Mouse (Mus musculus) cerebellum, postnatal 36 days (tissue): Measurements from ENCODE around the gene Tfcp2.
A peak's percentile ranks its signal among the peaks of the same experiment; 100 is the strongest.

Experiments used
- DNase-seq, 2 experiments: peaks; one replicate each; pipeline ENCODE4 v3.0.0; 2021 to 2022; ENCODE audit warnings: mixed read lengths in 2 of 2

The Tfcp2 gene

DNA sequence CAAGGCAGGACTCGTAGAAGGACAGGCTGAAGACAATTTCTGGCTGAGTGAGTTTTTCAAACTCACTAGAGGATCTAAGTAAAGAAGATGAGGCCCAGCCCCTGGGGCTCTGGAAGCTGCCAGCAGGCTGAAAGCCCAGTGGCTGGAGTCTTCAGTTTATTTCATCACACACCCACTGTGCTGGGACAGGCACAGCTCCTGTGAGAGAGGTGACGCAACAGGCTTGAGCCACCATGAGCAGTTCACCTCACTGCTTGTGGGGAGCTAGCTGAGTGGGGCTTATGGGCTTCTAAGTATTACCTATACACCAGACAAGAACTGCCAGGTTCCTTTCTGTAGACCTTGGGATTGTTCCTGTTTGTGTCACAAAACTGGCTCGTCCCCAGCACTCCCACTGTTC lies 66.2 kb downstream of the Tfcp2 start:
- DNase-seq, result no peak

DNA sequence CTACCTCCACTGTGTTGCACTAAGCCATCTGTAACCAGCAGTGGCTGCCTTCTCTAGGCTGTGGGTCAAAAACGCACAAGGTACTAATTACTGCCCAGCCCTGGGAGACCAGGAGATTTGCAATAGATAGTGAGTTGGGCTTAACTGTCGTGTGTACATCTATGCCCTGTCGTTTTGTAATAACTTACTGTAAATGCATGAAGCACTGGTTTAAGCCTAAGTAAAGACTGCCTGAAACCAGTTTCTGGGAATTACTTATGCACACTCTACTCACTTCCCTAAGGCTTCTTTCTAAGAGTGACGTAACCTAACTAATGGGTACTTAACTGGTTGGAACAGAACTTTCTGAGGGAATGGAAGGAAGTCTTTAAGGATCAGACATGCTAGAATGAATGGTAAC lies 72.9 kb downstream of the Tfcp2 start:
- DNase-seq, result no peak

DNA sequence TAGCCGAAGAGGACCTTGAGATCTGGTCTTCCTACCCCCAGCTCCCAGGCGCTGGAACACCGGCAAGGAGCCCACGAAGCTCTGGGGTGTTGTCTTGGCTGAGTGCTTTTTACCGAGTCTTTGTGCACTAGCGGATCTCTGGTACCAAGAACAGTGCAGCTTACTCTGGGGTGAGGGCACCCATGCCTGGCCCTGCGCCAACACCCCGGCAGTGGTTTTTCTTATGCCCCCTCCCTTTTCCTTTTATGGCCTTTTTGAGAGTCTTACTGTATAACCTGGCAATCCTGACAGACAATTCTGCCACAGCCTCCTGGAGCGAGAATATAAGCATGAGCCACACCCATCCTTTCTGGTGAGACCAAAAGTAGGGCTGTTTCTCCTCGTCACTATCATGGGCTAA lies 73.5 kb downstream of the Tfcp2 start:
- no peak for DNase-seq

DNA sequence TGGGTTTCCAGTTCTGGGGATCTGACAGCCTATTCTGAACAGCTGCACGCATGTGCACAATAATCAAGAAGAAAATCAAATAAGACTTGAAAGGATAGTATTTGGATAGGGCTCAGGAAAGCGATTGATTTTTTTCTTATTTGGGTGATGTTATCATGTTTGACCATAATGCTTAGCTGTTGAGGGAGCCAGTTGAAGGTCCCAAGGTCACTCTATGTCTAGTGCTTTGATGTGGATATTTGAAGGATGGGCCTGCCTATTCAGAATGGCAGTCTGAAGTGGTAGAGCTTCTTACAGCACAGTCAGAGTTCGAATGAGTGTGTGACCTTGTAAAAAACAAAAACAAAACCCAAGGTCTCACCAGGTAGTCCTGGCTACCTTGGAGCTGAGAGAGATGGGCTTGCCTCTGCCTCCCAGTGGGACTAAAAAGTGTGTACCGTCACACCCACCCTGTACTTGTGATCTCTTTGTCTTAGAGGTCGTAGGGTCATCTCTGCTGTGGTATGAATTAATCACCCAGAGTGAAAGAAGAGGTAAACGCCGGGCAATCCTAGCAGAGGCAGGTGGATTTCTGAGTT lies 77.8 kb downstream of the Tfcp2 start:
- no peak for DNase-seq

DNA sequence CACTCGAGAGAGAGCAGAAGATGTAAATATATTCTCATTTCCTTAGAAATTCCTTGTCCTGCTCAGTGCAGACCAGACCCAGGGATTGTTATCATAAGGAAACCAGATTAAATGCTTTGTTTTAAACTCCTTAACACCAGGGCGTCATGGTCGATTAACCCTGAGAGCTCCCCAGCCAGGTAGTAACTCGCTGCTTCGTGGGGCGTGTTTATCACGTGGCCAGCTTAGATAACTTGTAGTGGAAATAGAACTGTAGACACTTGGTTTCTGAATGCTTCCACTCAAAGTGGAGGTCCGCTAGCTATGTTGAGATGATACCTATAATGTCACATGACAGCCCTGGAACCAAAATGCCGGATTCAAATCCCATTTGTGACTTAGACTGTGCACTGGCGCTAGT lies 81.8 kb downstream of the Tfcp2 start:
- DNase-seq, result no peak

DNA sequence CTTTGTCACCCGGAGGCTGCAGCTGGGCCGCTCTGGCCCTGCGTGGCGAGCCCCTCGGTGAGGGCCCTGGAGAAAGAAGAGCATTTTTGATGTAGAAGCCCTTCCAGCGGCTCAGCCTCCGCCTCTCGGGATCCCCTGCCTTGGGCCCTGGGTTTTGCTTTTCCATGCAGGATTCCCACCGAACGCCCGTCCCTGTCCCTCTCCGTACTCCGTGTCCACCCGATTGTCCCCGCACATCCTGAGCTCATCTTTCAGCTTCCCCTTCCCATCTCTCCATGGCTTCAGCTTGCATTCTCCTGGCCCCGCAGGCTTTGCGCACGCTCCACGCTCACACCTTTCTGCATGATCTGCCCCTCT lies 82.6 kb downstream of the Tfcp2 start:
- no peak for DNase-seq

DNA sequence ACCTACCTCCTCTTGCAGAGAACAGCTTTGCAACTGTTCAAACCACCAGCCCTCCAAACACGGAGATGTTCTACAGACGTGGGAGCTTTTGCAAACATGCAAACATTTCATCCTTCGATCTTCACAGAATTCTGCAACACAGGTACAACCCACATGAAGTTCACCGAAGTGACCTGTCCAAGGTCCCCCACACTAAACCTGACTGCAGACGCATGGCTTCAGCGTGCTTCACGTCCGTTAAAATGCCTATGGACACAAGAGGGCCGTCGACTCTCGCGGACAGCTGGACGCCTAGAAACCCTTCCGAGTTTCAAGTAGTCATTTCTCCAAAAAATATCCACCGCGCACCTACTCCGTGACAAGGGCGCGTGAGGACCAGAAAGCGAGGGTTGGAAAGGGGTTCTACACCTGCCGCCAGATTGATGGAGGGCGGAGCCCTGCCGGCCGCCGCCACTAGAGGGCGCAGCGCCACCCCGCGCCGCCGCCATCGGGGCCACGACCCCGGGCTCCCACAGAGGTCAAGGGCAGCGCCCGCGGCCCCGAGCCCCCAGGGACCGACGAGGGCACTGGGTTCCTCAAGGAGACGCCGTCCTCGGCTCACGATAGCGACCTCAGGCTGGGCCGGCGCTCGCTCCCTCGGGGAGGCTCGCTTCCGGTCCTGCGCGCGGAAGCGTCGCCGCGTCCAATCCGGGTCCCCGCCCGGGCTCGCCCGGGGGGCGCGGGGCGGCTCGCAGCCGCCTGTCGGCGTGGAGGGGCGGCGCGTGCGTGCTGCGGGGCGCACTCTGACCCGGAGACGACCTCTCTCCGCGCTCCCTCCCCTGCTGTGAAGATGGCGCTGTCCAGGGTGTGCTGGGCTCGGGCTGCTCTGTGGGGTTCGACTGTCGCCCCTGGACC lies 83.3 kb downstream of the Tfcp2 start, which contains the start of gene Letmd1:
Letmd1 (plus strand) TSS at position 729 of the 894 bp plus-strand sequence.
- DNase-seq, result peak; percentile 82 to 86

DNA sequence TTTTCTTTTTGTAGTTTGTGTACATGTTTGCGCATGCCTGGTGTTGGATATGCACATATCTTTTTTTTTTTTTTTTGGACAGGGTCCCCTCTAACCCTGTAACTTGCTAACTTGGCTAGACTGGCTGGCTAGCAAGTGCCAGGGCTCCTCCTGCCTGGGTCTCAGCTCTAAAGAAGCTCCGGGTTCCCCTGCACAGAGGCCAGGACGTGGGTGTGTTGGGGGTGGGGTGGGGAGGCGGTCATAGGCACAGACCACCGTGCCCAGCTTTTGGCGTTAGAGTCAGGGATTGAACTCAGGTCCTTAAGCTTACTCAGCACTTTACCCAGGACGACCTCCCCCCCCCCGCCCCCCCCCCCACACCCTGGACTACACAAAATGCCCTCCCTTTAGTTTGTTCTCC lies 84.1 kb downstream of the Tfcp2 start:
- no peak for DNase-seq

DNA sequence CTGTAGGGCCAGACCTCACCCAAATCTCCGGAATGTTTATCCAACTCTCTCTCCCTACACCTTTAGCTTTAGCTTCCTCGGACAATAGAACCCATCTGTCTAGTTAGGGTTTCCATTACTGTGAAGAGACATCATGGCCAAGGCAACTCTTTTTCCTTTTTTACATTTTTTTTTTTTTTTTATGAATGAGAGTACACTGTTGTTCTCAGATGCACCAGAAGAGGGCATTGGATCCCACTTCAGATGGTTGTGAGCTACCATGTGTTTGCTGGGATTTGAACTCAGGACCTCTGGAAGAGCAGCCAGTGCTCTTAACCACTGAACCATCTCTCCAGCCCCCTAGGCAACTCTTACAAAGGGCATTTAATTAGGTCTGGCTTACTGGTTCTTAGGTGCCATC lies 86.4 kb downstream of the Tfcp2 start:
- no peak for DNase-seq

DNA sequence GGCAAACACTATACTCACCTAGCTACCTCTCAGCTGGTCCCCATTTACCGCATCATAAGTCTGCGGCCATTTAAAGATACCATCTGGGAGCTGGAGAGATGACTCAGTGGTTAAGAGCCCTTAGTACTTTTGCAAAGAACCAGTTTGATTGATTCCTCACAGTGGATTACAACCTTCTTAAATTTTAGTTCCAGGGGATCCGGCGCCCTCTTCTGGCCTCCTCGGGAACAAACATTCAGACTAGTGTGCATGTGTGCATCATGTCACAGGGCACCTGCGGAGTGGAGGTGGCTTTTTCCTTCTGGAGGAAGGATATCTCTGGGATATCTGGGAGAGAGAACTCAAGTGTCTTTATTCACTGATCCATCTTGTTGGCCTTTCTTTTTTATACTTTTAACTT lies 88.1 kb downstream of the Tfcp2 start:
- DNase-seq, result peak; percentile 71 to 74

DNA sequence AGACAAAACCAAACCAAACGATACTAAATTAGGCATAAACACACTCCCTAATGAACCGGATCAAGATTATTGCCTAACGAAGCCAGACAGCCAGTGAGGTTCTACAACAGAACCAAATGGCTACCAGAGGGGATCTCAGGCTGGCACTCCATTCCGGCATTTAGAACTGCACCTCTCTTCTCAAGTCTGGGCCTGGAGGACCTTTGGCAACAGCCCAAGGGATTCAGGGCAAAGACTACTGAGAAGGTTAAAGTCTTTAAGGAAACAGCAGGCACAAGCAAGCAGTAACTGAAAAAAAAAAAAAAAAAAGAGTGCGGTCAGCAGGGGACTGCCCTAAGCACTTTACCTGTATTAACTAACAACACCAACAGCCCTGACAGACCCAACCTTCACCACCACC lies 89.7 kb downstream of the Tfcp2 start:
- no peak for DNase-seq

DNA sequence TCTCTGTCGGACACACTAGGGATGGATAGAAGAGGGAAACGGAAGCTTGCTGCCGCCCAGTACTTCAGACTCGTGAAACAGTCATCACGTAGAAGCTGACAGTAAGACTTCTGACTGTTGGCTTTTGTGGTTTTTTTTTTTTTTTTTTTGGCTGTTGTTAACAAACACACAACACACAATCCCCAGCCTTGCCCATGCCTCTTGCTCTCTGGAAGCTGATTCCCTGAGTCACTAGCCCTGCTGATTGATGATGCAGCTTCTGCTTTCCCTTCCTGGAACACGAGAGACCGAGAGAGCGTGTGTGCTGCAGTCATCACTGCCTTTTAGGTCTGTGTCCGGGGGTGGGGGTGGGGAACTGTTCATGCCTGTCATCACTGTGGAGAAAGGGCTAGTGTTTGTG lies 90.2 kb downstream of the Tfcp2 start:
- no peak for DNase-seq

DNA sequence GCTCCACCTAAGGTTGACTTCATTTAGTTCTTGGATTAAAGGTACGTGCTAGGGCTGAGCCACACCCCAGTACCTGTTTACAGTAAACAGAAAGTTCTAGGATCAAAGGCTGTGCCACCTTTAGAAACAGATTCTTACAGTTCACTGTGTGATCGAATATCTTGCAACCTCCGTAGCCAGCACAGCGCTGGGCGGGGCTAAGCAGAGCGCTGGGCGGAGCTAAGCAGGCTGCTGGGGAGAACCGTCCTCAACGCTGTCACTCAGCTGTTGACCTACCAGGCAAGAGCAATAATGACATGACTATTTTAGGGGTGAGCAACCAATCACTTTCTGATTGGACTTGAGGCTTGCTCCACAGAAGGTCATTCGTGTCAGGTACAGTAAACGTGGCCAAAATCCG lies 90.9 kb downstream of the Tfcp2 start:
- no peak for DNase-seq

DNA sequence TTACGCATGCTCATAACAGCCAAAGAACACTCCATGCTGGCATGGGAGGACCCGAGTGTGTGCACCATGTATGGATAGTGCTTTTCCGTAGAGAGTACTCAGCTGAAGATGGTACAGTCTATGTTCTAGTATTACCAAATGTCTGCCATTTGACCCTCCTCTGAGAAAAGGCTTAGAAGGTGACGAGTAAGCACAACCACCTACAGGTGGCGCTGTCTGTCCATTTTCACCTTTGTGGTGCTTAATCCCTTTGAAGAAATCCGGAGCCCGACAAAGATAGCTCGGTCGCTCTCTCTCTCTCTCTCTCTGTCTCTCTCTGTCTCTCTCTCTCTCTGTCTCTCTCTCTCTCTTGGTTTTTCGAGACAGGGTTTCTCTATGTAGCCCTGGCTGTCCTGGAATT lies 93.8 kb downstream of the Tfcp2 start:
- peak; percentile 68 to 72 for DNase-seq

DNA sequence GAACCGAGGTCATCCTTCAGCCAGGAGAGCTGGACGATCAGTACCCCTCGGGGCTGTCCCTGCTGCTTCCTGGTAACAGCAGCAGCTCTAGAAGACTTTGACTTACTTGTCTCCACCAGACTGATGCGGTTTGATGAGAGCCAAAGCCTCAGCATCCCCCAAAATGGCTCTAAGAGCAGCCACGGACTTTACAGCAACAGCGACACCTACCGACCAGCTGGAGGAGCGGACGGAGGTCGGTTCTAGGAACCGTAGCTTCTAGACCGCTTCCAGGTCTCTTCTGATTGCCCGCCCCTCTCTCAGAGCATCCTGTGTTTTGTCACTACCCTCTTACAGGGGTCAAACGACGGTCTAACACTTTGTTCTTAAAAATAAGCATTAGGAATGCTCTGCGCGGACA lies 94.5 kb downstream of the Tfcp2 start:
- DNase-seq, result peak; percentile 75 to 77

DNA sequence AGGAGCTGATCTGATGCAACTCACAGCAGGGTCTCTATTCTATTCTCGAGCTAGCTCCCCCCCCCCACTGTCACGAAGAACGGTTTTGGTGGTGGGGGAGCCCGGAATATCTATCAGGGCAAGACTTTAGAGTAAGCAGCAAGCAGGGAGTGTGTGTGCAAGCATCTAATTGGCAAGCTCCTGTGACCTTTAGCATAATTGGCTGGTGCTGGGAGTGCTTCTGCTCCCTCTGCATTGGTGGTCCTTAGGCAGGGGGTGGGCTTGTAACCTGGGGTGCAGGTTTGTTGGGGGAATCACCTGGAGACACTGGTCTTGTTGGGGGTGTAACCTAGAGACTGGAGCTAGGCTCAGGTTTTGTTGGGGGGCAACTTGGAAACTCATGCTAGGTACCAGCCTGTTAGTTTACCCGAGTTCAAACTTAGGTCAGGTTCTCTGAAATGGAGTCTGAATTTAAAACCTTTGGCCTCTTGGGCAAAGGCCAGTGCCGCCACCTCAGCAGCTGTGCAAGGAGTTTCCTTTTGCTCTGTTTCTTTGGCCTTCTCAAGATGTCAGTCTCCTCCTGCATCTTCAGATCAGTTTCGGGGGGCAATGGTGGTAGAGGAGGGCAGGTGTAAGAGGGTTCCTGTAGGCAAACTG lies 95.3 kb downstream of the Tfcp2 start:
- no peak for DNase-seq

DNA sequence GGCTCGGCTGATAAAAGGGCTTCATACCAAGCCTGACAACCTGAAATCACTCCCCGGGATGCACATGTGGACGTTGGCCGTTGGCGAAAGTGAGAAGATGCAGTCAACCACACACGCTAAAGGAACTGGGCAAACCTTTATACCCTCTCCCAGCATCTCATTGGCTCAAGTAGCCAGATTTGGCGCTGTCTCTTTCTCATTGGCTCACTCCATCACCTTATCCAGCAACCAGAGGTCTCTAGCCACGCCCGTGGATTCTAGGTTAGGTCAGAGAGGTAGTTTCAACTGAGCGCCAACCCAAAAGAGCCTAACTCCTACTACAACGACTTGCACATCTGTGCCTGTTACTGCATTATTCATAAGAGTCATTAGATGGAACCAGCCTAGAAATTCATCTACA lies 99.3 kb downstream of the Tfcp2 start:
- no peak for DNase-seq

DNA sequence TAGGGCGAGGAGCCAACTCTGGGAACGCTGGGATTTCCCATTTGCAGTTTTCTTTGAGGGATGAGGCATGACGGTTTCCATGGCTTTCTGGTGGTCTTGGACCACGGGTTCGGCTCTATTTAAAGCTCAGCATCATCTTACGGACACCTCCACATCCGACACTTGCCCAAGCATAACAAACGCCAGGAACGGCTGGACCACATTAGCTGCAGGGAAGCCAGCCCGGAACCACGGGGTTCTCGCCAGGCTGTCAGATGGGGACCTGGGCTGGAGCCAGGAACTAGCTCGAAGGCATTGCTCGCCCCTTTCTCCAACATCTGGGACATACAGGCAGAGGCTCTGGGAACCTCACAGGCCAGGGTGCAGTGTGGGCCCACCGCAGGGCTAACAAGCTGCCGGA lies 100.6 kb downstream of the Tfcp2 start:
- DNase-seq, result peak; percentile 45 to 52

DNA sequence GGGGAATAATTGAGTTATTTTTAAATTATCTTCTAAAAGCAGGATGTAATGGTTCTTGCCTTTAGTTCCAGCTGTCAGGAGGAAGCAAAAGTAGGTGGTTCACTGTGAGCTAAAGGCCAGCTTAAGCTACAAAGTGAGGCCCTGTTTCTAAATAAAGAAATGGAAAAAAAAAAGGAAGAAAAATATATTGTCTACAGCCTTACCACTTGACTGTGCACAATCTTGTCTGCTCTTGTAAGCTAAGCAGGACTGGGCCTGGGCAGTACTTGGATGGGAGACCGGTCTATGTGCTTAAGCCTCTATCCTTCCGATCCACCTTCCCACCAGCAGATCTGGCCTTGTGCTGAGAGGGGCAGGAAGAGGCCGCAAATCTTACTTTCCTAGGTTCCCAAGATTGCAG lies 102.3 kb downstream of the Tfcp2 start:
- DNase-seq, result no peak

DNA sequence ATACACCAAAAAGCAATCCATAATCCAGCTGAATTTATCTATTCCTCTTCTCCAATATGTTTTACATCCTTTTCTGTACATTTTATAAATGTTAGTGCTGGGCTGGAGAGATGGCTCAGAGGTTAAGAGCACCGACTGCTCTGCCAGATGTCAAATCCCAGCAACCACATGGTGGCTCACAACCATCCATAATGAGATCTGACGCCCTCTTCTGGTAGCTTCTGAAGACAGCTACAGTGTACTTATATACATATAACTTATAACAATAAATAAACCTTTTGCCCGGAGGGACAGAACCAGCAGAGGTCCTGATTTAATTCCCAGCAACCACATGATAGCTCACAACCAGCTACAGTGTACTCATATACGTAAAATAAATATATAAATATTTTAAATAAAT lies 103.2 kb downstream of the Tfcp2 start:
- DNase-seq, result no peak
